Mouse (Mus musculus) R1 (cell line): ENCODE results near the gene Il31ra.
"Not testable (repeated sequence)": the region's sequence is repeated elsewhere in the genome, so short reads cannot be mapped to it uniquely, and the experiment has no call there.

Experiments used
- DNase-seq: peaks from one replicate; pipeline ENCODE4 v3.0.0-alpha.2; 2018; ENCODE audit warnings: low read depth, low spot score

Gene Il31ra

GRCm38 (mm10) chr13:112594260-112594659, at the start of gene Il31ra:
TSS of gene Il31ra (minus strand) at chr13:112594360.
- DNase-seq: not testable (repeated sequence)

- DNase-seq: no peak
These were observed 48.7 kb upstream of the Il31ra start for GRCm38 (mm10) chr13:112642897-112643296.

GRCm38 (mm10) chr13:112639111-112639510, 45.0 kb upstream of the Il31ra start:
- no peak for DNase-seq

GRCm38 (mm10) chr13:112636498-112636897, 42.3 kb upstream of the Il31ra start:
- DNase-seq: no peak

DNA sequence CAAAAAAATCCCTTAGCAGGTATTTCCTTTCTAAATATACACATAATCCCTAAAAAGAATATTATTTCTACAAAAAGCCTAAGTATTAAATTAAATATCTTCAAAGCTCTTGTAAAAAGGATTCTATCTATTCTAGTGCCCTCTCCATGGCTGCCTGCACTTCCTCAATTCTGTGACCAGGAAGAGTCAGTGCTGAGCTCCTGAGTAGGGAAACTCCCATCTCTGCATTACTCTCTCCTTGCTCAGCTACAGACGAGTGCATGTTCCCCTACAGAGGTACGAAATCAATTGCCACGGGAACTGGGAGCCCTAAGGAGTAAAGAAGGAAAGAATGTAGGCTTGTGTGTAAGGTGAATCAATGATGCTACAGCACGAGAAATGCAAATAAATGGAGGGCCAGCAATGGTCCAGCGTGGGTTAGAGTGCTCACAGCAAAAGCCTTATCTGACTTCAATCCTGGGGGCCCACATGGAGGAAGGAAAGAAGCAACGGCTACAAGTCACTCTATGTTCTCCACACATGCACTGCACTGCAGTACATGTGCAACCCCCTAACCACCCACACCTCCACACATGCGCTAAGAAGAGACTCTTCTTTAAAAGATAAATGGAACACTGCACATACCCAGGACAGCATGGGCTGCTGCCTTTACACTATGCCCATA, 41.1 kb upstream of the Il31ra start:
- no peak for DNase-seq

- DNase-seq: no peak
These were observed 31.4 kb upstream of the Il31ra start for GRCm38 (mm10) chr13:112625566-112625965.

DNA sequence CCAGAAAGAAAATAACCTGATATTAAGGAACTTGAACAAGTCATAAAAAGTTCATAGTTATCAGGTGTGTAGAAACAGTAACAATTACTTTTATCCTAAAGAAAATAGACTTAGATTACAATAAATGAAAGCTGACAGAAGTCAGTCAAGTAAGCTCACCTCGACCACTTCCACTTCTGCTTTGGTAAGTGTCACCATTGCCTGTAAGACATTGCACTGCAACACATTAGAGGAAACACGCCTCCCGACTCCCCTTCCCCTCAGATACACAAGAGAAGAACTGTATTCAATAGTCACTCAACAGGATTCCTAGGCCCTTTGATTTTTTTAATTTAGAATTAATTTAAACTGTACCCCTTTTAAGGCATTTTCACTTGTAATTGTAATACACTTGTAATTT, 30.5 kb upstream of the Il31ra start:
- DNase-seq: no peak

- no peak for DNase-seq
These were observed 29.5 kb upstream of the Il31ra start for GRCm38 (mm10) chr13:112623656-112624055.

GRCm38 (mm10) chr13:112621592-112621991, 27.4 kb upstream of the Il31ra start:
- no peak for DNase-seq

DNA sequence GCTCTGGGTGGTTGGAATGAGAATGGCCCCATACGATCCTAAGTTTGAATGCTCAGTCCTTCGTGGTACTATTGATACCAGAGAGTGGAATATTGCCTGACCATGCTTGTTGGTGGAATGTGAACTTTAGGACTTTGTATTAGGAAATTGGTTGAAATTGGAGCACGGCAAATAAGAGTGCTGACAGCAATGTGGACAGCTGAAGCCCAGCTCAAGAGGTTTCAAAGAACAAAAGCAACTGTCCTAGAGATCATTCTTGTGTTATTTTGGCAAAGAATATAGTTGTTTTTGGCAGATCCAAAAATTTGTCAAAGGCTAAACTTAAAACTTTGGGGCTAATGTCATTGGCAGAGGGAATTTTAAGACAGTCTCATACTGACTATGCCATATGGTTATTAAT, 14.4 kb upstream of the Il31ra start:
- DNase-seq: no peak

DNA sequence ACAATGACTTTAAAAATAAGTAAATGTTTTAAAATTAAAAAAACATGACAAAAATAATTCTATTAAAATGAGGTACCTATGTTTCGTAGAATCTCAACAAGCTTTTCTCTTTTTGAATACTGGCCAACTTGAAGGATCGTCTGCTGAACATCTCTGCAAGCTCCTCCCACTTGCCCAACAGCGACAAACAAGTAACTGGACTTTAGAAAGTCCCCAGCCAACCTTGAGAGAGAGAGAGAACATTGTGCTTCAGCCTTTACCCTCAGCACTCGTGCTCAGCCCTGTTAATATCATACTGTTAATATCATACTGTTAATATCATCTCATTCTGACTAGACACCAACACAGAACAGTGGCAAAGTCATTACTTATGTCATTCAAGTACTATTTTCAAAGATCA, 10.3 kb upstream of the Il31ra start:
- DNase-seq: no peak

DNA sequence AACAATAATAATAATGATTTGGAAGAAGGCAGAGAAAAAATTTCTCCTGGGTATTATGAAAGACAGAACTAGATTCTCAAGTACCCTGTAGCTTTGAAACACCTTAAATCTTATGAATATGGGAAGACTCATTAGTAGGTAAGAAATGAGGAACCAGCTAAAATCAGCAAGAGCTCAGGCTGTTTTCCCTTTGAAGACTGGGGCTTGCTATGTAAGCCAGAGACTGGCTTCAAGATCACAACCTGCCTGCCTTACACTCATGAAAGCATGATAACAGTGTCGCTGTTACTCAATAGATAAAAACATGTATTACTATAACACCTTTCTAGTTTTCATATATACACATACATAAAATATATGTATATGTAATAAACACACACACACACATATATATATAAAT, 9.7 kb upstream of the Il31ra start:
- no peak for DNase-seq

GRCm38 (mm10) chr13:112602607-112603006, 8.4 kb upstream of the Il31ra start:
- DNase-seq: no peak

DNA sequence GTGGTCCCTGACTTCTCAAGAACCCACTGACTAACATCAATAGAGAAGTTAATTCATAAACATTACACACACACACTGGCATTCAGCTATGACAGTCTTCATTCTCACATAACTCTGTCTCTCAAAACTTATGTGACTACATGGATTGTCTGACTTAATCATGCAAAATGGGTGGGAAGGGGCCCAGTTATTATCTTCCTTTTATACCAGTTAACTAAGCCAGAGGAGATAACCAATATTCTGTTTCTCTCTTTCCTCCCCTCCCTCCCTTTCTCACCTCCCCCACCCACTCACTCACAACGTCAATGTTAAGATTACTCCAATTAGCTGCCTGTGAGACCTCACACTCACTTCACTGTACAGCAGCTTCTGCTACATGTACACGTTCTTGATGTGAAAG, 3.9 kb downstream of the Il31ra start:
- DNase-seq: no peak

GRCm38 (mm10) chr13:112589625-112590024, 4.5 kb downstream of the Il31ra start:
- no peak for DNase-seq

GRCm38 (mm10) chr13:112584556-112585237, 9.5 kb downstream of the Il31ra start:
- no peak for DNase-seq

- DNase-seq: no peak
These were observed 11.9 kb downstream of the Il31ra start for GRCm38 (mm10) chr13:112582291-112582690.

DNA sequence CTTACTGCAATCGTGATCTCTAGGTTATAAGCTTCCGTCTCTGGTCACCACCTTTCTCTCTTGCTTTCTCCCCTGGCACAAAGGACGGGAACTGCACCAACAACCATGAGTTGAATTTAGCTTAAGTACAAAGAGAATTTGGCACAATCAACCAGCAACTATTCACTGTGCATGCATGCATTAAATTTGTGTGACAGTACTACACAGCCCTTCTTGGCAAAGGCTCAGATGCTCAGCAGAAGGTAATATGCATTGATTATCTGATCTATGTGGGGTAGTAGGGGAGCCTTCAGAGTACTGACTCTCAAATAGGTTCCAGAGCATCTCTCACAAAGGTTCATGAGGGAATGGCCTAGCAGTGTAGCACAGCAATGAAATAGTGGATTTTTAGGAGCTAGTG, 12.4 kb downstream of the Il31ra start:
- no peak for DNase-seq

DNA sequence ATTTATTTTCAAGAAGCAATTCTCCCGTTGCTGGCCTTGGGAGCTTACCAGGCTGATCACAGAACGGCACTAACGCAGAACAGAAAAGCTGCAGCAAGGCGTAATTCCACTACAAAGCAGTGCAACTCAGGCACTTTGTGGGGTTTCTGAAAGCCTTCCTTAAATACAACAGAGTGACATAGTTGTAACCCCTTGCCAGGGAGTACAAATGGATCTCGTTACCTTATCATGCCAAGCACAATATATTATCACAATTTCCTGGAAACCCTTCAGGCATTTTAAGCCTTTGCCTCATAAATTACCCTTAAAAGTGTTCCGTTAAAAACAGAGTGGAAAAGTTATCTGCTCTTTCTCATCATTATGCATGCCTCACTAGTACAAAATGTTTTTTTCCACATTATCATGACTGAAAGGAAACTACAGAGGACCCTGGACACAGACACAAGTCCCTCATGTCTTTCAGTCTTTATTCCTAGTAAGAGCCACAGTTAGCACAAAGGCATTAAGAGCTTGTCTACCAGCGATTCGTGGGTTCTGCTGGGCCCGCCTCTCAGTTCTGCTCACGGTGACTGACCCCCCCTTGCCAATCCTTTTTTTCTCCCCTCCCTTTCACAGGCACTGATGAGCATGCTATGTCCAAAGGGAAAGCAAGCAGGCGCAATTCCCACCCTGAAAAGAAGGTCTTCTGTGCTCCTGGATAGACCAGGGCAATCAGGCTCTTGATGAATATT, 13.4 kb downstream of the Il31ra start:
- DNase-seq: no peak

GRCm38 (mm10) chr13:112578041-112578440, 16.1 kb downstream of the Il31ra start:
- DNase-seq: not testable (repeated sequence)

DNA sequence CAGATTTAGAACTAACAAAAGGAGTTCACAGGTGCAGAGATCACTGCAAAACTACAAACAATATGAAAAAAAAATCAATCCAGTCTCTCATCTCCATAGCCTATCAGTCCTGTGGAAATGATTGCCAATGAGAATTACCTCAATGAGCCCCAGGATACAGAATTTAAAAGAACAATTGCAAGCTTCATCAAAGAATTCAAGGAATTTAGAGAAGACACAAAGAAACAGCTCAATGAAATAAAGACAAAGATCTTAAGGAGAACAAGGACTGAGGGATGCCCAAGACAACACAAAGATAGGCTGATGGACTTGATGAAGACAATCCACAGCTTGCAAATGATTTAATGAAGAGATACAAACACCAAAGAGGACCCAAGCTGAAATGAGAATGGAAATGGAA, 20.4 kb downstream of the Il31ra start:
- peak; percentile 38 for DNase-seq

- no peak for DNase-seq
These were observed 23.4 kb downstream of the Il31ra start for GRCm38 (mm10) chr13:112570768-112571167.

- DNase-seq: no peak
These were observed 24.6 kb downstream of the Il31ra start for GRCm38 (mm10) chr13:112569606-112570005.
